Mouse (Mus musculus): ENCODE measurements around the gene Ets2. TPM values are rescaled to one million over a fixed set of nuclear protein-coding genes. Genes with fewer than 3 reads are reported as not detected.

The Ets2 gene
- polyA plus RNA-seq, 1 experiment from 2014 or later, result 52.0 TPM

GRCm38 (mm10) chr16:95699721-95700120, 2.2 kb upstream of the Ets2 start:
- no peak for ATAC-seq (ENCODE audit: insufficient number of reproducible peaks, low FRiP score)
- H3K27ac ChIP-seq (ENCODE audit: poor library complexity, severe bottlenecking), result no peak overlapping the region

DNA sequence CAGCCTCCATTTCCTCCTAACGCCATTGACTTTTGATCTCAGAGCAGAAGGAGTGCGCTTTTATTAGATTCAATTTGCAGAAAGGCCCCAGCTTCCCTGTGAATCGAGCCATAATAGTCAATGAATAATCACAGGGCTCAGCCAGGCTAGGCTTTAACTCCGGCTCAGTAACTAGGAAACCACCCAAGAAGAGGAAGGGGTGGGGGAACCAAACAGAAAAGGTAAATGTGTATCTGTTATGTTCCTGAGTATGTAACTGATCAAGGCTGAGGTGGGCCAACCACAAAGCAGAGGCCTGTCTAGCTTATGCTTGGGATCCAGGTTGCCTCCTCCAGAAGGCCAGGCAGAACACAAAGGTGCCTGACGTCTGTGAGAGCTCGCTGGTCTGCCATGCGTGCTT, 1.7 kb upstream of the Ets2 start:
- 80% methylated on average over 7 of the region's 7 CpGs for WGBS
- no peak for ATAC-seq (ENCODE audit: insufficient number of reproducible peaks, low FRiP score)
- H3K27me3 ChIP-seq (replicated peaks), result no peaks in the 10 kb centered on the region
- no peak overlapping the region for H3K4me3 ChIP-seq
- no peak overlapping the region for H3K9ac ChIP-seq
- no peaks in the 10 kb centered on the region for H3K9me3 ChIP-seq (replicated peaks)
- no peaks in the 10 kb centered on the region for H3K36me3 ChIP-seq
- H3K27ac ChIP-seq (ENCODE audit: poor library complexity, severe bottlenecking), result no peak overlapping the region
- peaks cover 24% of the 10 kb centered on the region for H3K4me1 ChIP-seq (replicated peaks)
- H3K4me2 ChIP-seq, result no peak overlapping the region

More at GRCm38 (mm10) chr16:95699721-95700120, 2.2 kb upstream of the Ets2 start:
- Histone ChIP-seq H3K27me3 (replicated peaks) (no peaks in the 10 kb centered on the region), H3K4me3 (no peak overlapping the region), H3K4me2 (no peak overlapping the region), H3K36me3 (no peaks in the 10 kb centered on the region), H3K9ac (no peak overlapping the region), H3K9me3 (replicated peaks) (no peaks in the 10 kb centered on the region), H3K4me1 (replicated peaks) (peaks cover 20% of the 10 kb centered on the region)
- 64% methylated on average over 3 of the region's 3 CpGs for WGBS

DNA sequence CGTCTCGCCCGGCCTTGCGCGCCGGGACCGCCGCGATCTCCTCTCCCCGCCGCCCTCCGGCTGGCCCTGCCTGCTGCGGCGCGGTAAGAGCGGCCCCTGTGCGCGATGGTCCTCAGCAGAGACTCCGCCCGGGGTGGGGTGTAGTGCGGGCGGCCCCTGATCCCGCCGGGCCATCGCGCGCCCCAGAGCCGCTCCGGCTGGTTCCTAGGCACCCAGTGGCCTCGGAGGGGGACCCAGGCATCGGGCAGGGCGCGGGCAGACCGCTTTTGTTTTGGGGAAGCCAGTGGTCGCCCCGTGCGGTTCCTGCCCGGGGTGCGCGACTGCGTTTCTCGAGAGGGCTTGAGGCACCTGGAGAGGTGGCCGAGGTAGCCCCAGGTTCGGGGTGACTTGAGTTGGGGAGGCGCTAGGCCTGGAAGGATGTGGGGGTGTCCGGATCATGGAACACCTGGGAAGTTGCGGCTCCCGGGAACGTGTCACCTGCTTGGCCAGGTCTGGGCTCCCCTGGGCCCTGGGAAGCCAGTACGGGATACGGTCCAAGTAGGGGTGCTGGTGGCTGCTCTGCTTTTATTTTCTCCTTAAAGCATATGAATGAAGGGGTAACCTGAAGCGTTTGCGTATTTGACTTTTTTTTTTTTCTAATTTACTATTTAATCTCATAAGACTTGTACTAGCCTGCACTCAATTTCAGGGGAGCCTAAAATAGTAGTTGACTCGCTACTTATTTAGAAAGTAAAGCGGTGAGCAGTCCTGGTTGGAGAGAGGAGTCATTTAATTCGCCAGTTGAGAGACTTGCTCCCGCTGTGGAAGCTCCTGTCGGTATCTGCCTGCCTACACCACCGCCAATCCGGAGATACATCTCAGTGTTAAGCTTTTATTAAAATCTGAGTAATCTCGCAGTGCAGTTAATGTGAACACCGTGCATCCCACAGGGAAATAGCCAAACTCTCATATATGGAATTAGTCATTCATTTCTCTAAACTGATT, 979 bp downstream of the Ets2 start:
- Histone ChIP-seq H3K9me3 (replicated peaks) (no peaks in the 10 kb centered on the region), H3K9ac (peak overlapping the region; percentile 99), H3K4me1 (replicated peaks) (peaks cover 32% of the 10 kb centered on the region), H3K27me3 (replicated peaks) (no peaks in the 10 kb centered on the region), H3K4me2 (peak overlapping the region; percentile 77), H3K27ac (ENCODE audit: poor library complexity, severe bottlenecking) (peak overlapping the region; percentile 93), H3K36me3 (peaks cover 14% of the 10 kb centered on the region), H3K4me3 (peak overlapping the region; percentile 92)
- whole genome bisulfite sequencing, result 1% methylated on average over 61 of the region's 62 CpGs
- ATAC-seq (ENCODE audit: insufficient number of reproducible peaks, low FRiP score), result peak; percentile 78

GRCm38 (mm10) chr16:95703958-95704357, 2.1 kb downstream of the Ets2 start:
- Histone ChIP-seq H3K4me3 (peak overlapping the region; percentile 42), H3K27me3 (replicated peaks) (no peaks in the 10 kb centered on the region), H3K27ac (ENCODE audit: poor library complexity, severe bottlenecking) (peak overlapping the region; percentile 69), H3K4me2 (peak overlapping the region; percentile 60), H3K36me3 (peaks cover 22% of the 10 kb centered on the region), H3K4me1 (replicated peaks) (peaks cover 41% of the 10 kb centered on the region), H3K9me3 (replicated peaks) (no peaks in the 10 kb centered on the region), H3K9ac (peak overlapping the region; percentile 69)
- WGBS, result 36% methylated on average over 8 of the region's 8 CpGs
- no peak for ATAC-seq (ENCODE audit: insufficient number of reproducible peaks, low FRiP score)

DNA sequence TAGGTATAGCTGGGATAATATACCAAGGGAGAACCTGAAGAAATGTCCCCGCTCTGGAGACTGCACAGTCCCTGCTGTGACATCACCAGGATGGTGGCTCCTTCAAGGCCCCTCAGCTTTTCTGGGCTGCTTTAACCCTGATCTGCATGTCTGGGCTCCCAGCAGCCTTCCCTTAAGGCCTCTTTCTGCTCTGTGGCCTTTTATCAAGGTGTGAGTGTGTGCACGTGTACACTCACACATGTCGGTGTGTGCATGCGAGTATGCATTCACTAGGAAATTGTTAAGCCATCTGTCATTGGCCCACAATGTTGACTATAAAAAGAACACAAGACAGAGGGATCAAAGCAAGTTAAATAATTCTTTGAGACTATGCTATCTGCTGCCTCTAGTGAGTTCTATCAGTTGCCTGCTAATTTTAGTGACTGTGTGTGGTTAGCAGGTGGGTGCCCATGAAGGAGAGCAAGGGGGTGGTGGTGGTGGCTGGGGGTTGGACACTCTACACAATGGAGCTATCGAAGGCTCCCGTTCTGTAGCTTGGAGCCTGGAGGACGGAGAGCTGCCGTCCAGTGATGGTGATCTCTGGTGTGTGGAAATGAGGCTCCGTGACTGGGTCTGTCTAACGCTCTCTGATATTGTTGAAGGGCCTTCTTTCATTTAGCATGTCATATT, 2.9 kb downstream of the Ets2 start:
- peak overlapping the region; percentile 42 for H3K4me3 ChIP-seq
- H3K4me1 ChIP-seq (replicated peaks), result peaks cover 41% of the 10 kb centered on the region
- H3K4me2 ChIP-seq, result peak overlapping the region; percentile 60
- ATAC-seq (ENCODE audit: insufficient number of reproducible peaks, low FRiP score), result no peak
- H3K9ac ChIP-seq, result peak overlapping the region; percentile 69
- H3K36me3 ChIP-seq, result peaks cover 28% of the 10 kb centered on the region
- WGBS, result 36% methylated on average over 10 of the region's 10 CpGs
- peak overlapping the region; percentile 69 for H3K27ac ChIP-seq (ENCODE audit: poor library complexity, severe bottlenecking)
- H3K27me3 ChIP-seq (replicated peaks), result no peaks in the 10 kb centered on the region
- H3K9me3 ChIP-seq (replicated peaks), result no peaks in the 10 kb centered on the region

- Histone ChIP-seq H3K4me1 (replicated peaks) (peaks cover 41% of the 10 kb centered on the region), H3K9ac (peak overlapping the region; percentile 15; the same call in 1 of the 2 replicates), H3K9me3 (replicated peaks) (no peaks in the 10 kb centered on the region), H3K36me3 (peaks cover 37% of the 10 kb centered on the region), H3K27me3 (replicated peaks) (no peaks in the 10 kb centered on the region), H3K4me3 (peak overlapping the region; percentile 25), H3K27ac (ENCODE audit: poor library complexity, severe bottlenecking) (0 out of 2 replicates have a peak overlapping the region, but pooled peaks have one; percentile 41), H3K4me2 (peak overlapping the region; percentile 60)
- ATAC-seq (ENCODE audit: insufficient number of reproducible peaks, low FRiP score), result no peak
- 82% methylated on average over 6 of the region's 6 CpGs for WGBS
Measured at GRCm38 (mm10) chr16:95705771-95706170, 3.9 kb downstream of the Ets2 start.

GRCm38 (mm10) chr16:95708211-95709004, 6.5 kb downstream of the Ets2 start:
- peak overlapping the region; percentile 13; the same call in 1 of the 2 replicates for H3K9ac ChIP-seq
- H3K27me3 ChIP-seq (replicated peaks), result no peaks in the 10 kb centered on the region
- H3K4me1 ChIP-seq (replicated peaks), result peaks cover 36% of the 10 kb centered on the region
- peaks cover 58% of the 10 kb centered on the region for H3K36me3 ChIP-seq
- no peak overlapping the region for H3K4me3 ChIP-seq
- H3K9me3 ChIP-seq (replicated peaks), result no peaks in the 10 kb centered on the region
- peak overlapping the region; percentile 45 for H3K4me2 ChIP-seq
- no peak overlapping the region for H3K27ac ChIP-seq (ENCODE audit: poor library complexity, severe bottlenecking)
- WGBS, result 58% methylated on average over 21 of the region's 21 CpGs
- ATAC-seq (ENCODE audit: insufficient number of reproducible peaks, low FRiP score), result no peak; the same call in 1 of the 2 replicates

GRCm38 (mm10) chr16:95709175-95709574, 7.3 kb downstream of the Ets2 start:
- WGBS, result 75% methylated on average over 4 of the region's 4 CpGs
- Histone ChIP-seq H3K27ac (ENCODE audit: poor library complexity, severe bottlenecking) (no peak overlapping the region), H3K36me3 (peaks cover 64% of the 10 kb centered on the region)

DNA sequence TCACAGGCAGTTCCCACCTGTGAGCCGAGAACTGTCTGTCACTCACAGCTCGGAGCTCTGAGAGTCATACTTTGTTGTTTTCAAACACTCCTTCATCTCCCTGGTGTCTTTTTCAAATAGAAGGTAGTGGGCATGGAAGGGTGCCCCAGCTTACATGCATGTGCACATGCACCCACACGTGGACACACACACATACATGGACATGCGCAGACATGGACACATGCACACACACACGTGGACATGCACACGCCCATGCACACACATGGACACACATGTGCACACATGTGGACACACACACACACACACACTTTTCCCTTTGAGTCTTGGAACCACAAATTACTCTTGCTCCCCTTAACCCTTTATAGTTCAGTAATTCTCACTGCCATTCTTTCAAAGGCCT, 8.3 kb downstream of the Ets2 start:
- Histone ChIP-seq H3K27me3 (replicated peaks) (no peaks in the 10 kb centered on the region), H3K4me1 (replicated peaks) (peaks cover 23% of the 10 kb centered on the region), H3K4me2 (no peak overlapping the region), H3K4me3 (no peak overlapping the region), H3K27ac (ENCODE audit: poor library complexity, severe bottlenecking) (no peak overlapping the region), H3K9me3 (replicated peaks) (no peaks in the 10 kb centered on the region), H3K36me3 (peaks cover 74% of the 10 kb centered on the region), H3K9ac (no peak overlapping the region)
- ATAC-seq (ENCODE audit: insufficient number of reproducible peaks, low FRiP score), result no peak
- 91% methylated on average over 6 of the region's 6 CpGs for WGBS

More at GRCm38 (mm10) chr16:95709175-95709574, 7.3 kb downstream of the Ets2 start:
- H3K27me3 ChIP-seq (replicated peaks), result no peaks in the 10 kb centered on the region
- no peak for ATAC-seq (ENCODE audit: insufficient number of reproducible peaks, low FRiP score)
- peaks cover 32% of the 10 kb centered on the region for H3K4me1 ChIP-seq (replicated peaks)
- no peaks in the 10 kb centered on the region for H3K9me3 ChIP-seq (replicated peaks)
- H3K9ac ChIP-seq, result no peak overlapping the region
- H3K4me2 ChIP-seq, result no peak overlapping the region
- H3K4me3 ChIP-seq, result no peak overlapping the region

- ATAC-seq (ENCODE audit: insufficient number of reproducible peaks, low FRiP score), result no peak
- no peak overlapping the region for H3K27ac ChIP-seq (ENCODE audit: poor library complexity, severe bottlenecking)
- WGBS, result 87% methylated on average over 10 of the region's 10 CpGs
Measured at GRCm38 (mm10) chr16:95712121-95712520, 10.2 kb downstream of the Ets2 start.

More at GRCm38 (mm10) chr16:95712121-95712520, 10.2 kb downstream of the Ets2 start:
- H3K4me1 ChIP-seq (replicated peaks), result peaks cover 14% of the 10 kb centered on the region
- no peaks in the 10 kb centered on the region for H3K27me3 ChIP-seq (replicated peaks)
- no peak overlapping the region for H3K4me3 ChIP-seq
- peaks cover 84% of the 10 kb centered on the region for H3K36me3 ChIP-seq
- no peak overlapping the region for H3K9ac ChIP-seq
- no peaks in the 10 kb centered on the region for H3K9me3 ChIP-seq (replicated peaks)
- no peak overlapping the region for H3K4me2 ChIP-seq
